Mouse (Mus musculus): Measurements from ENCODE around the gene Olfr497. TPM values are rescaled to one million over a fixed set of nuclear protein-coding genes. Genes with fewer than 3 reads are reported as not detected.

The Olfr497 gene
- not detected for total RNA-seq (2021)
- long read RNA-seq, experiment 1: 0 reads
- long read RNA-seq, experiment 2: 0 reads

DNA sequence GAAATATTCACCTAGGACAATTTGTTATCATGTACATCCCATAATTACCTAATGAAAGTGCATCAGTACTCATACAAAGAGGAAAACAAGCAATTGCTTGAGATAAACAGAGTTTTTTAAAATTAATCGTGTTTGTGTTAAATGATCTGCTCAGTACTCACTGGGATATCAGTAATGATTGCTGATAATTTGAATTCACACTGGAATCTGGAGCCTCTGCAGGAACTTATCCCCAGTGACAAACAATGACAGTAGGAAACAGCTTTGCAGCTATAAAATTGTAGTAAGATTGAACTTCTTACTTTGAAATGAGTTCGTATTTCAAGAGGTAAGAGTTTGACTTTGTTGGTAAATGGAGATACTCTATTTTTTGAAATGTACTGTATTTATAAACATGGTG lies at the start of gene Olfr497:
Gene Olfr497, plus strand, starts transcription at position 301 of the 400 bp plus-strand sequence.
- no peak for DNase-seq

DNA sequence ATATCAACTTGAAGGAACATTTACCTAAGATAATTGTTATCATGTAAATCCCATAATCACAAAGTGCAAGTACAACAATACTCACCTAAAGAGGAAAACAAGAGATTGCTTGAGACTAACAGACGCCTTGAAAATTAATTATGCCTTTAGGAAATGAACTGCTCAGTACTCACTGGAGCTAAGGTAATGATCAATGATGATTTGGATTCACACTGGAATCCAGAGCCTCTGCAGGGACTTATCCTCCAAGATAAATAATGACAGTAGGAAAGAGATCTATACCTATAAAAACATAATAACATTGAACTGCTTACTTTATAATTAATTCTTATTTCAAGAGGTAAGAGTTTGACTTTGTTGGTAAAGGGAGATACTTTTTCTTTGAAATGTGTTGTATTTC lies 27.4 kb upstream of the Olfr497 start, which contains the start of gene Olfr495:
Gene Olfr495, plus strand, starts transcription at position 301 of the 400 bp plus-strand sequence.
- DNase-seq: no peak

DNA sequence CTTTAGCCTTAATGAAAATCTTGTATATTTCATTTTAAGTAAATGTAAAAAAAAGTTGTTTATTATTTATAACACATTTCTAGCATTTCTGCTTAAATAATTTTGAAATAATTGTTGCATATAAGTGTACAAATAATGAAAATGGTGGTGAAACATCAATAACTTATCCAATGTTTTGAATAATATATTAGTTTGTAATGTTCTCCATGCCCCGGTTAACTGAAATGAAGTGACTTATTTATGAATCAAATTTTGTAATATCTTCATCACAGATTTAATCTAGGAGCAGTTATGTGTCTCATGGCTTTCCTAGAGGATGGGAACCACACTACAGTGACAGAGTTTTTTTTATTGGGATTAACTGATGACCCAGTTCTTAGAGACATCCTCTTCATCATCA lies 44.8 kb downstream of the Olfr497 start, which contains the start of gene Olfr498:
Gene Olfr498, plus strand, starts transcription at position 301 of the 400 bp plus-strand sequence.
- DNase-seq: no peak

Other genes starting within 250 kb of the Olfr497 start
- gene Olfr486, start 247.7 kb upstream of the Olfr497 start, total RNA-seq (2021): not detected
- not detected for gene Olfr487, start 205.8 kb upstream of the Olfr497 start, total RNA-seq (2021)
- gene Olfr488, start 162.1 kb upstream of the Olfr497 start, total RNA-seq (2021): not detected
- gene Olfr490, start 131.5 kb upstream of the Olfr497 start, total RNA-seq (2021): not detected
- not detected for gene Olfr491, start 107.0 kb upstream of the Olfr497 start, total RNA-seq (2021)
- gene Olfr492, start 96.7 kb upstream of the Olfr497 start, total RNA-seq (2021): not detected
- not detected for gene Olfr493, start 73.4 kb upstream of the Olfr497 start, total RNA-seq (2021)
- gene Olfr494, start 55.1 kb upstream of the Olfr497 start, total RNA-seq (2021): not detected
- not detected for gene Olfr495, start 27.3 kb upstream of the Olfr497 start, total RNA-seq (2021)
- not detected for gene Olfr498, start 44.9 kb downstream of the Olfr497 start, total RNA-seq (2021)
- gene Olfr502, start 104.6 kb downstream of the Olfr497 start, total RNA-seq (2021): not detected
- not detected for gene Olfr503, start 124.1 kb downstream of the Olfr497 start, total RNA-seq (2021)
- gene Olfr504, start 145.4 kb downstream of the Olfr497 start, total RNA-seq (2021): not detected
- not detected for gene Olfr506, start 190.4 kb downstream of the Olfr497 start, total RNA-seq (2021)
- not detected for gene Olfr507, start 201.4 kb downstream of the Olfr497 start, total RNA-seq (2021)
- gene Olfr508, start 209.6 kb downstream of the Olfr497 start, total RNA-seq (2021): not detected
- gene Olfr509, start 231.5 kb downstream of the Olfr497 start, total RNA-seq (2021): not detected
- not detected for gene Olfr510, start 246.0 kb downstream of the Olfr497 start, total RNA-seq (2021)